Comparison of ENCODE assay signal across 15 mouse cellular contexts in genomic region chr10:70242751-70243444, GRCm38 (mm10). TPM values are rescaled to one million over a fixed set of nuclear protein-coding genes. Genes with fewer than 3 reads are reported as not detected.
DNase-seq lines count a peak whose midpoint lies in the region; ATAC-seq and TF ChIP-seq lines count a peak whose summit lies in the region.
"Had no signal": no experiment of that assay in that cellular context is flagged by ENCODE, and none has a peak within 500 bp of the region (broad histone marks: within the 10 kb centered on the region; RNA-seq: fewer than 3 reads in every experiment).

No protein-coding gene starts in this region.

- no peak for TF ChIP-seq EP300 in lung, postnatal 0 days (IDR thresholded peaks at IDR 0.05)

- peak; percentile 48 for ATAC-seq in lung, postnatal 0 days
- peak; percentile 90 for ATAC-seq in granulocyte monocyte progenitor cell, adult 5-6 weeks (replicated peaks; ENCODE audit: poor library complexity, severe bottlenecking)
- ATAC-seq in megakaryocyte progenitor cell, adult 5-6 weeks (replicated peaks; ENCODE audit: poor library complexity) = peak; percentile 85
- ATAC-seq: forebrain, postnatal 0 days; midbrain, embryonic 16.5 days had no signal

- H3K27me3 ChIP-seq in lung, postnatal 0 days (replicated peaks; ENCODE audit: insufficient read depth, low read length) = no peaks in the 10 kb centered on the region

- no peak overlapping the region for H3K9ac ChIP-seq in lung, postnatal 0 days (replicated peaks; ENCODE audit: low read depth)
- H3K9ac ChIP-seq: forebrain, postnatal 0 days; heart, embryonic 13.5 days; hindbrain, embryonic 13.5 days; neural tube, embryonic 15.5 days had no signal

- no peaks in the 10 kb centered on the region for H3K9me3 ChIP-seq in lung, postnatal 0 days (ENCODE audit: low read length)
- H3K9me3 ChIP-seq: heart, embryonic 13.5 days; hindbrain, embryonic 13.5 days; neural tube, embryonic 15.5 days had no signal

- no peak overlapping the region for H3K27ac ChIP-seq in lung, postnatal 0 days (ENCODE audit: low read length)
- H3K27ac ChIP-seq: heart, embryonic 13.5 days; hindbrain, embryonic 13.5 days; neural tube, embryonic 15.5 days had no signal

- no peak for TF ChIP-seq CTCF in lung, postnatal 0 days (IDR thresholded peaks at IDR 0.05)

- no peaks in the 10 kb centered on the region for H3K36me3 ChIP-seq in lung, postnatal 0 days (ENCODE audit: insufficient read depth, low read length)
- H3K36me3 ChIP-seq: heart, embryonic 13.5 days; hindbrain, embryonic 13.5 days; neural tube, embryonic 15.5 days had no signal

- H3K4me1 ChIP-seq in lung, postnatal 0 days (ENCODE audit: insufficient read depth, low read depth, low read length) = peaks cover 9% of the 10 kb centered on the region; the same call in 1 of the 2 replicates

- 47% methylated on average over 8 of the region's 8 CpGs for WGBS in lung, postnatal 0 days

- peak; percentile 81 for DNase-seq in lung, postnatal 0 days (ENCODE audit: low spot score)
- no peak for DNase-seq in lung, postnatal 14 days
- DNase-seq in R1 (ENCODE audit: low read depth, low spot score) = peak; percentile 31
- DNase-seq in testis, postnatal 10 days (ENCODE audit: low spot score) = no peak
- DNase-seq in adrenal gland, postnatal 14 days = no peak
- DNase-seq: forebrain, postnatal 0 days had no signal

- no peak overlapping the region for H3K4me2 ChIP-seq in lung, postnatal 0 days (replicated peaks; ENCODE audit: low read depth, low read length)
- H3K4me2 ChIP-seq: heart, embryonic 13.5 days; hindbrain, embryonic 13.5 days; neural tube, embryonic 15.5 days had no signal

- H3K4me3 ChIP-seq in lung, postnatal 0 days (ENCODE audit: low read depth, low read length) = no peak overlapping the region
- H3K4me3 ChIP-seq: heart, embryonic 13.5 days; hindbrain, embryonic 13.5 days; neural tube, embryonic 15.5 days had no signal

RNA-seq across cellular contexts. Expression of gene Slc16a9, which starts 2.0 kb away (rescaled TPM):
- polyA plus RNA-seq in lung, postnatal 0 days (2015; fragmentation: Nextera tagmentation; extraction: Ambion mirVana) = 24.8 and 25.4 TPM in 2 replicates
- total RNA-seq in granulocyte monocyte progenitor cell, adult 5-6 weeks (2014; fragmentation: Nextera tagmentation) = 0.83 and 3.4 TPM in 2 replicates
- total RNA-seq in granulocyte monocyte progenitor cell, adult 5-6 weeks (2017) = 0.34 and 0.41 TPM in 2 replicates
- 0.17 and 0.52 TPM in 2 replicates for total RNA-seq in megakaryocyte progenitor cell, adult 5-6 weeks (2015)
- 0.29 and 0.81 TPM in 2 replicates for total RNA-seq in megakaryocyte progenitor cell, adult 5-6 weeks (2017)
- total RNA-seq in adrenal gland, postnatal 14 days (2021) = 2.3 and 4.4 TPM in 2 replicates
- total RNA-seq: MEL had no signal

RNA-seq across cellular contexts. Expression of gene Mrln, which starts 38.4 kb away (rescaled TPM):
- 1.6 and 1.8 TPM in 2 replicates for polyA plus RNA-seq in lung, postnatal 0 days (2015; fragmentation: Nextera tagmentation; extraction: Ambion mirVana)
- not detected in 2 replicates for total RNA-seq in granulocyte monocyte progenitor cell, adult 5-6 weeks (2014; fragmentation: Nextera tagmentation)
- total RNA-seq in granulocyte monocyte progenitor cell, adult 5-6 weeks (2017) = not detected in 2 replicates
- total RNA-seq in megakaryocyte progenitor cell, adult 5-6 weeks (2015) = not detected in 2 replicates
- not detected in 2 replicates for total RNA-seq in megakaryocyte progenitor cell, adult 5-6 weeks (2017)
- not detected in 2 replicates for total RNA-seq in adrenal gland, postnatal 14 days (2021)
- total RNA-seq: layer of hippocampus, adult 18-20 months; left cerebral cortex, postnatal 14 days; MEL had no signal
- polyA plus RNA-seq: midbrain, embryonic 16.5 days had no signal

Comparison
In these comparisons a context has a peak if more than half of its experiments do, and no peak if none do; other contexts are left out.
1. DNase-seq: peak in lung, postnatal 0 days (single experiment) and R1 (single experiment); none in lung, postnatal 14 days (single experiment), testis, postnatal 10 days (single experiment) and adrenal gland, postnatal 14 days (single experiment).
2. Peak in every context shown above with its lines, with median percentiles within 50 percentile points of each other: ATAC-seq.